Mouse (Mus musculus): Measurements from ENCODE around the gene Trim54.

Trim54 gene

GRCm38 (mm10) chr5:31181183-31181770, 64.8 kb downstream of the Trim54 start:
- no peak for DNase-seq (ENCODE audit: low read depth, low spot score)

GRCm38 (mm10) chr5:31183678-31184077, 67.2 kb downstream of the Trim54 start:
- DNase-seq (ENCODE audit: low read depth, low spot score), result no peak

Measured in embryo, embryonic 11.5 days (tissue).